Mouse (Mus musculus) MEL (cell line): ENCODE measurements around the gene Tyrobp. TPM values are rescaled to one million over a fixed set of nuclear protein-coding genes. Genes with fewer than 3 reads are reported as not detected.

Source experiments
- DNase-seq: peaks from one replicate; pipeline ENCODE4 v3.0.0; 2011; ENCODE audit warnings: low read depth, low spot score
- H3K27ac ChIP-seq: 2 replicates; pipeline ENCODE4 v1.5.1; 2012; ENCODE audit warnings: low read depth, mild to moderate bottlenecking, control low read depth, low read length, moderate library complexity; ENCODE audit not compliant: control insufficient read depth
- H3K27me3 ChIP-seq, 2 experiments: fragments of 150-350 bp in 1 of 2; sonication (generic) in 1 of 2; 2 replicates each; pipeline ENCODE4 v1.6.1; 2012; ENCODE audit warnings: low read length in 2 of 2, mild to moderate bottlenecking in 2 of 2, improper control_type of control experiment in 1 of 2, moderate library complexity in 1 of 2; ENCODE audit not compliant: insufficient read depth in 2 of 2, control insufficient read depth in 1 of 2
- H3K36me3 ChIP-seq, 2 experiments: 2 replicates each; pipeline ENCODE4 v1.6.1; 2012 to 2014; ENCODE audit warnings: low read length in 2 of 2, improper control_type of control experiment in 1 of 2, inconsistent platforms in 1 of 2, mild to moderate bottlenecking in 1 of 2; ENCODE audit not compliant: insufficient read depth in 2 of 2, control insufficient read depth in 1 of 2
- H3K4me1 ChIP-seq, 2 experiments: fragments of 150-350 bp in 1 of 2; sonication (generic) in 1 of 2; 2 replicates each; pipeline ENCODE4 v1.6.1; 2012; ENCODE audit warnings: low read length in 2 of 2, improper control_type of control experiment in 1 of 2, mild to moderate bottlenecking in 1 of 2; ENCODE audit not compliant: insufficient read depth in 2 of 2, control insufficient read depth in 1 of 2
- H3K4me3 ChIP-seq, 2 experiments: fragments of 150-350 bp in 1 of 2; sonication (generic) in 1 of 2; 2 replicates each; pipeline ENCODE4 v1.5.1; 2012; ENCODE audit warnings: low read depth in 2 of 2, low read length in 2 of 2, mild to moderate bottlenecking in 2 of 2, moderate library complexity in 2 of 2, control low read depth in 1 of 2, improper control_type of control experiment in 1 of 2; ENCODE audit not compliant: control insufficient read depth in 1 of 2, insufficient read depth in 1 of 2
- H3K79me2 ChIP-seq: 2 replicates; pipeline ENCODE4 v1.6.1; 2012; ENCODE audit warnings: mild to moderate bottlenecking, low read length, moderate library complexity; ENCODE audit not compliant: control insufficient read depth, poor library complexity, insufficient read depth
- H3K9ac ChIP-seq: 2 replicates; pipeline ENCODE4 v1.6.1; 2012; ENCODE audit warnings: low read depth, mild to moderate bottlenecking, control low read depth, low read length, moderate library complexity; ENCODE audit not compliant: control insufficient read depth, poor library complexity, severe bottlenecking
- H3K9me3 ChIP-seq: fragments of 150-350 bp; sonication (generic); replicated peaks from 2 replicates; pipeline ENCODE4 v1.6.1; 2012; ENCODE audit warnings: mild to moderate bottlenecking, low read length, improper control_type of control experiment, moderate library complexity; ENCODE audit not compliant: insufficient read depth
- CHD2 ChIP-seq: IDR thresholded peaks from 2 replicates; pipeline ENCODE4 v1.6.1; 2011; ENCODE audit warnings: low read length, improper control_type of control experiment
- E2F4 ChIP-seq: IDR thresholded peaks from 2 replicates; pipeline ENCODE4 v1.6.1; 2011; ENCODE audit warnings: low read depth, low read length, improper control_type of control experiment, borderline replicate concordance
- ETS1 ChIP-seq: IDR thresholded peaks from 2 replicates; pipeline ENCODE4 v1.6.1; 2012; ENCODE audit warnings: low read depth, mild to moderate bottlenecking, inconsistent platforms, low read length, improper control_type of control experiment, moderate library complexity
- GATA1 ChIP-seq: IDR thresholded peaks from 2 replicates; pipeline ENCODE4 v1.6.1; 2011; ENCODE audit warnings: low read depth, low read length, improper control_type of control experiment
- MEF2A ChIP-seq: IDR thresholded peaks from 2 replicates; pipeline ENCODE4 v1.6.1; 2014; ENCODE audit warnings: low read depth, mild to moderate bottlenecking, inconsistent platforms, low read length, improper control_type of control experiment; ENCODE audit not compliant: poor library complexity, insufficient replicate concordance, severe bottlenecking; ENCODE audit errors: extremely low read depth
- MYC ChIP-seq: IDR thresholded peaks from 2 replicates; pipeline ENCODE4 v1.6.1; 2011; ENCODE audit warnings: low read depth, mild to moderate bottlenecking, low read length, improper control_type of control experiment, moderate library complexity
- NRF1 ChIP-seq: IDR thresholded peaks from 2 replicates; pipeline ENCODE4 v1.6.1; 2014; ENCODE audit warnings: low read depth, mild to moderate bottlenecking, inconsistent platforms, low read length, improper control_type of control experiment, moderate library complexity; ENCODE audit not compliant: poor library complexity, insufficient read depth, severe bottlenecking
- POLR2A ChIP-seq, 2 experiments: IDR thresholded peaks; 2 replicates each; pipeline ENCODE4 v1.6.1; 2011 to 2012; ENCODE audit warnings: low read length in 2 of 2, mild to moderate bottlenecking in 2 of 2, control low read depth in 1 of 2, improper control_type of control experiment in 1 of 2, low read depth in 1 of 2, moderate library complexity in 1 of 2; ENCODE audit not compliant: control insufficient read depth in 1 of 2, insufficient read depth in 1 of 2, poor library complexity in 1 of 2
- POLR2AphosphoS2 ChIP-seq: IDR thresholded peaks from 2 replicates; pipeline ENCODE4 v1.6.1; 2011; ENCODE audit warnings: low read length, improper control_type of control experiment
- POLR2AphosphoS5 ChIP-seq: IDR thresholded peaks from 2 replicates; pipeline ENCODE4 v1.6.1; 2012; ENCODE audit warnings: low read depth, borderline replicate concordance, mild to moderate bottlenecking, inconsistent platforms, low read length, moderate library complexity, mixed read lengths
- RAD21 ChIP-seq: IDR thresholded peaks from 2 replicates; pipeline ENCODE4 v1.6.1; 2011; ENCODE audit warnings: mild to moderate bottlenecking, low read depth, low read length, improper control_type of control experiment
- RCOR1 ChIP-seq: IDR thresholded peaks from 2 replicates; pipeline ENCODE4 v1.6.1; 2012; ENCODE audit warnings: low read depth, mild to moderate bottlenecking, inconsistent platforms, low read length, improper control_type of control experiment
- TBP ChIP-seq: IDR thresholded peaks from 2 replicates; pipeline ENCODE4 v1.8.0; 2011; ENCODE audit warnings: low read depth, low read length, improper control_type of control experiment
- TCF12 ChIP-seq: IDR thresholded peaks from 2 replicates; pipeline ENCODE4 v1.6.1; 2014; ENCODE audit warnings: low read depth, mild to moderate bottlenecking, inconsistent platforms, low read length, improper control_type of control experiment, moderate library complexity
- UBTF ChIP-seq: IDR thresholded peaks from 2 replicates; pipeline ENCODE4 v1.6.1; 2012; ENCODE audit warnings: low read depth, mild to moderate bottlenecking, inconsistent platforms, low read length, improper control_type of control experiment, moderate library complexity, borderline replicate concordance; ENCODE audit not compliant: insufficient read depth
- USF1 ChIP-seq: IDR thresholded peaks from 2 replicates; pipeline ENCODE4 v1.6.1; 2014; ENCODE audit warnings: low read depth, mild to moderate bottlenecking, inconsistent platforms, low read length, improper control_type of control experiment, moderate library complexity
- ZC3H11A ChIP-seq: IDR thresholded peaks from 2 replicates; pipeline ENCODE4 v1.6.1; 2012; ENCODE audit warnings: low read depth, mild to moderate bottlenecking, inconsistent platforms, low read length, improper control_type of control experiment
- ZMIZ1 ChIP-seq: IDR thresholded peaks from 2 replicates; pipeline ENCODE4 v1.6.1; 2012; ENCODE audit warnings: low read depth, mild to moderate bottlenecking, inconsistent platforms, low read length, improper control_type of control experiment, moderate library complexity
- ZNF384 ChIP-seq: IDR thresholded peaks from 2 replicates; pipeline ENCODE4 v1.6.1; 2012; ENCODE audit warnings: low read depth, mild to moderate bottlenecking, inconsistent platforms, low read length, improper control_type of control experiment
- polyA plus RNA-seq, 2 experiments: library from polyadenylated mRNA; stranded (reverse) in 1 of 2; unstranded in 1 of 2; fragments of >175 nt in 1 of 2; fragments of >200 nt in 1 of 2; gene quantifications; 2 replicates each; pipeline versions ENCODE4 v1.2.1 to v1.2.4; 2012; ENCODE audit warnings: low replicate concordance in 2 of 2, low read depth in 1 of 2; ENCODE audit not compliant: insufficient read length in 2 of 2, insufficient read depth in 1 of 2, missing spikeins in 1 of 2
- total RNA-seq: library from RNA; depleted of rRNA; stranded (reverse); fragments of 300-350 nt; gene quantifications from 2 replicates; pipeline ENCODE4 v1.2.3, GENCODE M21; 2012

Gene Tyrobp
- total and polyA plus RNA-seq, 3 experiments: 2.8 to 13.6 TPM; not detected in 1

GRCm38 (mm10) chr7:30444971-30445751 is 31.6 kb downstream of the Tyrobp start, which contains the start of gene Aplp1:
Aplp1 (minus strand) TSS chr7:30445535.
- H3K36me3 ChIP-seq: no peaks in the 10 kb centered on the region; a peak in 1 of 4 replicates
- H3K4me3 ChIP-seq: peak within 1 kb of the TSS; percentile 62 to 72
- H3K9me3 ChIP-seq: no peaks in the 10 kb centered on the region
- no peaks in the 10 kb centered on the region for H3K27me3 ChIP-seq
- H3K79me2 ChIP-seq: no peaks in the 10 kb centered on the region; the same call in 1 of the 2 replicates
- DNase-seq: peak; percentile 52
- TF ChIP-seq GATA1 (no peak), NRF1 (peak; percentile 47; the same call in 1 of the 2 replicates)
- H3K27ac ChIP-seq: no peak within 1 kb of the TSS
- peak within 1 kb of the TSS; percentile 69 for H3K9ac ChIP-seq
- H3K4me1 ChIP-seq: peaks cover 0 to 8% of the 10 kb centered on the region in 2 experiments; a peak in 1 of 4 replicates

GRCm38 (mm10) chr7:30450241-30450640 is 36.7 kb downstream of the Tyrobp start:
- no peak for TF ChIP-seq POLR2AphosphoS5
- TF ChIP-seq POLR2AphosphoS2: no peak
- no peak for TF ChIP-seq USF1
- no peak for TF ChIP-seq MEF2A
- no peak for TF ChIP-seq ZC3H11A
- TF ChIP-seq CHD2: no peak
- TF ChIP-seq MYC: no peak
- no peak for TF ChIP-seq RAD21
- no peak for TF ChIP-seq RCOR1
- no peak for TF ChIP-seq POLR2A (IDR thresholded peaks at IDR 0.05; ENCODE audit: control insufficient read depth in 1 of 2, insufficient read depth in 1 of 2, low read depth in 1 of 2, low read length in 2 of 2, poor library complexity in 1 of 2)
- no peak for TF ChIP-seq ETS1
- TF ChIP-seq NRF1: no peak
- no peak for TF ChIP-seq ZMIZ1
- no peak for TF ChIP-seq ZNF384
- no peak for TF ChIP-seq E2F4
- no peak for TF ChIP-seq UBTF
- no peak for TF ChIP-seq GATA1
- no peak for TF ChIP-seq TCF12
- TF ChIP-seq TBP: no peak
- H3K9ac ChIP-seq: no peak overlapping the region
- no peaks in the 10 kb centered on the region for H3K4me1 ChIP-seq
- no peaks in the 10 kb centered on the region; the same call in 1 of the 2 replicates for H3K79me2 ChIP-seq
- H3K27me3 ChIP-seq: no peaks in the 10 kb centered on the region
- no peak for DNase-seq
- H3K27ac ChIP-seq: no peak overlapping the region
- no peaks in the 10 kb centered on the region; a peak in 1 of 4 replicates for H3K36me3 ChIP-seq
- H3K9me3 ChIP-seq: no peaks in the 10 kb centered on the region
- H3K4me3 ChIP-seq: no peak overlapping the region
